Comparison of ENCODE assay signal across 9 mouse cellular contexts in genomic region chr19:56485376-56486271, GRCm38 (mm10). TPM values are rescaled to one million over a fixed set of nuclear protein-coding genes. Genes with fewer than 3 reads are reported as not detected.
A peak's percentile ranks its signal among the peaks of the same experiment; 100 is the strongest.
DNase-seq lines count a peak whose midpoint lies in the region; ATAC-seq and TF ChIP-seq lines count a peak whose summit lies in the region.
"Had no signal": no experiment of that assay in that cellular context is flagged by ENCODE, and none has a peak within 500 bp of the region (broad histone marks: within the 10 kb centered on the region; RNA-seq: fewer than 3 reads in every experiment).

No protein-coding gene starts in this region.

- no peak overlapping the region for H3K27ac ChIP-seq in heart, embryonic 12.5 days (ENCODE audit: poor library complexity, severe bottlenecking)
- H3K27ac ChIP-seq in embryonic fibroblast, embryonic 13.5 days (ENCODE audit: insufficient read depth, low read length) = peak overlapping the region; percentile 19; the same call in 1 of the 2 replicates

- peaks cover 21% of the 10 kb centered on the region for H3K4me1 ChIP-seq in heart, embryonic 12.5 days (replicated peaks)
- H3K4me1 ChIP-seq in embryonic fibroblast, embryonic 13.5 days (ENCODE audit: control insufficient read depth, insufficient read depth, low read length) = 0 out of 2 replicates have a peak, but pooled peaks cover 2% of the 10 kb centered on the region

- no peak overlapping the region for H3K4me2 ChIP-seq in heart, embryonic 12.5 days

- TF ChIP-seq POLR2A in embryonic fibroblast, embryonic 13.5 days (IDR thresholded peaks at IDR 0.05; ENCODE audit: low read depth, low read length) = no peak

- 67% methylated on average over 13 of the region's 13 CpGs for WGBS in heart, embryonic 12.5 days

- H3K36me3 ChIP-seq in heart, embryonic 12.5 days = no peaks in the 10 kb centered on the region
- H3K36me3 ChIP-seq: G1E had no signal

- H3K4me3 ChIP-seq in heart, embryonic 12.5 days = no peak overlapping the region
- no peak overlapping the region for H3K4me3 ChIP-seq in embryonic fibroblast, embryonic 13.5 days (ENCODE audit: insufficient read depth, low read length)

- no peak for TF ChIP-seq CTCF in embryonic fibroblast, embryonic 13.5 days (IDR thresholded peaks at IDR 0.05; ENCODE audit: borderline replicate concordance, insufficient read depth, low read length)

- H3K9me3 ChIP-seq in heart, embryonic 12.5 days (replicated peaks) = no peaks in the 10 kb centered on the region
- H3K9me3 ChIP-seq: G1E had no signal

- peak; percentile 97 for DNase-seq in heart, adult 11 months
- DNase-seq in kidney, adult 11 months = peak; percentile 31
- DNase-seq in right cerebral cortex, adult 18-20 months = no peak
- DNase-seq in cerebellum, adult 11-12 months = no peak
- no peak for DNase-seq in thymus, postnatal 4 days

- H3K27me3 ChIP-seq in heart, embryonic 12.5 days (replicated peaks) = no peaks in the 10 kb centered on the region

- no peak overlapping the region for H3K9ac ChIP-seq in heart, embryonic 12.5 days

- no peak for ATAC-seq in heart, embryonic 12.5 days (ENCODE audit: insufficient number of reproducible peaks, low FRiP score)
- peak; percentile 65 for ATAC-seq in megakaryocyte progenitor cell, adult 5-6 weeks (replicated peaks; ENCODE audit: poor library complexity)

RNA-seq across cellular contexts. Expression of gene Plekhs1, which starts 24.2 kb away (rescaled TPM):
- polyA plus RNA-seq in heart, embryonic 12.5 days (2016; fragmentation: Nextera tagmentation; extraction: Ambion mirVana) = not detected in 2 replicates
- 0.16 and 0.20 TPM in 2 replicates for polyA plus RNA-seq in embryonic fibroblast, embryonic 13.5 days (2011; ENCODE audit: insufficient read length, low read depth, missing spikeins)
- not detected in 2 replicates for total RNA-seq in megakaryocyte progenitor cell, adult 5-6 weeks (2015)
- not detected in 2 replicates for total RNA-seq in megakaryocyte progenitor cell, adult 5-6 weeks (2017)
- total RNA-seq: G1E had no signal
- polyA plus RNA-seq: G1E had no signal

Comparison
In these comparisons a context has a peak if more than half of its experiments do, and no peak if none do; other contexts are left out.
1. DNase-seq: peak in heart, adult 11 months (single experiment) and kidney, adult 11 months (single experiment); none in right cerebral cortex, adult 18-20 months (single experiment), cerebellum, adult 11-12 months (single experiment) and thymus, postnatal 4 days (single experiment).